Mouse (Mus musculus) megakaryocyte progenitor cell, adult 5-6 weeks (primary cell): ENCODE measurements around the gene Usp9x. TPM values are rescaled to one million over a fixed set of nuclear protein-coding genes. Genes with fewer than 3 reads are reported as not detected.

Source experiments
- ATAC-seq: replicated peaks from 2 replicates; pipeline ENCODE4 v1.8.0; 2016; ENCODE audit warnings: mild to moderate bottlenecking, moderate TSS enrichment, inconsistent platforms; ENCODE audit not compliant: poor library complexity
- total RNA-seq, 2 experiments: library from RNA; stranded (forward) in 1 of 2; stranded (reverse) in 1 of 2; fragments of 157-497, 149-512 nt in 1 of 2; fragments of 200-1000 nt in 1 of 2; gene quantifications; 2 replicates each; pipeline versions ENCODE4 v1.2.3 to v1.2.4; 2015 to 2017

Gene Usp9x
- total RNA-seq (2015) (133 and 134 TPM in 2 replicates), total RNA-seq (2017) (107 and 135 TPM in 2 replicates)

DNA sequence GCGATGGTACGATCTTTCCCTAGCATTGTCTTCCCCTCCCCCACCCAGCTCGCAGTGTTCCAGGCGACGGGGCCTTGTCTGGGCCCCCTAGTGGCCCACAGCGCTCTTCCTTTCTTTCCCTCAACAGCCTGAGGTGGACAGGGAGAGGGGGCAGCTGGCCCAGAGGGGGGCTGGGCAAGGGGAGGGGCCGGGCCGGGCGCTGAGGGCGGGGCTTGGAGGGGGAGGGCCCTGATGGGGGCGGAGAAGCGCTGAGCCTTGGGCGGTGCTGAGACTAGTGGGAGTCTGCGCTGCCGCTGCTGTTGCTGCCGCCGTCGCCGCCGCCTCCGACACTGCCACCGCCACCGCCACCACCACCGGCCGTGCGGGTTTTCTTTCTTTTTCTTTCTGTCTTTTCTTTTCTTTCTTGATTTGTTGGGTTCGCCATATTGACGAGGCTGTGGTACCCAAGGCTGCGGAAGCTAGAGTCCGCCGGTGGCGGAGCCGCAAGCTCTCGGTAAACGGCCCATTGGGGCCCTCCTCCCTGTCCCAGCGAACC is at the start of gene Usp9x:
TSS of gene Usp9x (plus strand) at position 258 of the 535 bp plus-strand sequence.
- peak; percentile 76 for ATAC-seq

DNA sequence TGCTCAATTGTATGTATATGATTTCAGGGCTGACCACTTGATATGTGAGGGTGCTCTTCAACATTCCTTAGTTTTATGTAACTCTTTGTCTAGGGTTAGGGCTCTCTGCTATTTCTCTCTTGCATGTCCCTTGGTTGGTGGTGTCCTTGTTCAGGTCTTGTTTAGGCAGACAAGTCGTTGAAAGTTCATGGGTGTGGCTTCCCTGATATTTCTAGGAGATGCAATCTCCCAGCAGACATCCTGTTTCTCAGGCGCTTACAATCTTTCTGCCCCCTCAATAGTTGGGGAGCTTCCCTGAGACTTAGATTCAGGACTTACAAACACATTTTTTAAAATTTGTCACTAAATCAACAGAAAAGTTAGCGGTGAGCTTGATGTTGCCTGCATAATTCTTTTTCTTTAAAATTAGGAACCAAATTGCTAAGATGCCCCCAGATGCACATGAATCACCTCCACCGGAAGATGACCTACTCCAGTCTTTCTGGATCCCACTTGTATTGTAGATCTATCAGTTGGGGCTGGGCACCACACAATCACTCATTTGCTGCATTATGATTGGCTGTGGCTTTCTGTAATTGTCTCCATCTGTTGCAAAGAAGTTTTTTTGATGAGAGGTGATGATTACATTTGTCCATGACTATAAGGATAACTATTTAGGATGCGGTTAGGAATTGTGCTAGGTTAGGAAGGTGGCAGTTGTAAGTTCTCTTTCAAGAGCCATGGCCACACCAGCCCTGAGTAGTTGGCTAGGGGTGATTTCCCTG is 48.6 kb upstream of the Usp9x start:
- ATAC-seq = no peak

DNA sequence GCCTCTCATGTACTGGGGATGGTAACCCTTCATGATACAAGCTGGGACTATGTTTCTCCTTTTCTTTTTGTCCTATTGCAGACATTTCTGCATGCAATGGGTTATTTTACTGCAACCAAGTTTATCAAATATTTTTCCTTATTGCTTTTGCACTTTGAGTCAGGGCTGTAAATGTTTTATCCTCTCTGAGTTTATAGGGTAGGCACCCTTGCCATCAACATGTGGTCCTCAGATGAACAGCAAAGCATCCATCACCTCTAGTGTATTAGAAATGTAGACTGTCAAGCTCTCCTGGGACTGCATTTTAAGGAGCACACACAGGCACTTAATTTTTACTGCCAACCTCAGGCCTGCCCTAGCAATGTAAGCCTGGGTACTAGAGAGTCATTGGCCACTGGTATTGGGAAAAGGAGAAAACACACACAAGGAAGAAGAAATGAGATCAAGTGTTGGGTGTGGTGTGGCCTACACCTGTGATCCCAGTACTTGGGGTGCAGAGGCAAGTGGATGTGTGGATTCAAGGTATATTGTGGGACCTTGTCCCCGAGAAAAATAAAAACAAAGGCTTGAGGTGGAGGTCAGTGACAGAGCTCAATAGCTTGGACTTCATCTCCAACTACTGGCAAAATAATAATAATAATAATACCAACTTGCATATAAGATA is 46.6 kb upstream of the Usp9x start:
- no peak for ATAC-seq

DNA sequence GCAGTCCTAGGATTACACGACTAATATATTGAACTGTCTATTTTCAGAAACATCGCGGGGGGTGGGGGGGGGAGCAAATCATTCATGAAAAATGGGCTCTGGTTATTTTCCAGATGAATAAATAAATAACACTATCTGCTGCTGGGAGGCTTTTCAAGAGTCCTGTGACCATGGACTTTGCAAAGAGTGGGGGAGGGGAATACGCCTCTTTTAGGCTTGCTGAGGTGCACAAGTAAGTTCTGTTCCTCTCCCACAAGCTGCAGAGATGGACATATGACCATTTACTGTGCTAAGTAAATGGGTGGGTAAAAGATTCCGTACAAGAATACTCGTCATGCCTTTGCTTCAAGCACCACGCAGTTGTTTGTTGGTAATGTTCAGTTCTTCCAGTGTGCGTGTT is 46.0 kb upstream of the Usp9x start:
- ATAC-seq = no peak

DNA sequence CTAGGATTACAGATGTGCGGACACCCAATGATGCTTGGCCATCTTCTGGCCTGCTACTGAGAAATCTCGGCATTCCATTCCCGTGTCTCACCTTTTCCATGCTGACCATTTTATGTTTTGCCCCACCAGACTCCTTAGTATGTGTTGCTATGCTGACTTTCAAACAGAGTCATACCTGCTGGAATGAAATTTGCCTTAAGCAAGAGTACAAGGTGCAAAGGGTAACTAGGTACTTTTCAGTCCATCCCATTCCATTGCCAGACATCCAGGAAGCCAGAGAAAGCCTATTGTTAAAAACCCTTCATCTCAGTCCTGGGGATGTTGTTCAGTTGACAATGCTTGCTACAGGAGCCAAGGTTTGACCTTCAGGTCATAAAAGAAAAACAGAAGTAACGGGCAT is 43.1 kb upstream of the Usp9x start:
- no peak for ATAC-seq

DNA sequence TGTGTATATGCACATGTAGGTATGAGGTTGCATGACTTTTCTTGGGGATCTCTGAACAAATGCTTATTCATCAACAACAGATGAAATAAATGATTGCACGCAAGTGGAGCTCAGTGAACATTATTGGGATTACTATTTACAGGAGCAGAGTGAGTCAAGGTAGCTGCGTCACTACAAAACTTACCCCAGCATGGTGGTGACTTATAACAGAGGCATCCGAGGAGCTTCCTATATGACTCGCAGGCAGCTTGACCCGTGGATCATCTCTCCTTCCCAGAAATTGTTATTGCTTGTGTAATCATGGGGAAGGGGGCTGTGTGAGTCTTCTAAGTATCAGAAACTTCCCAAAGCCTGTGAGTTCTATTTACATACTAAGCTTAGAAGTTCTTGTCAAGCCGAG is 41.3 kb upstream of the Usp9x start:
- ATAC-seq = no peak

DNA sequence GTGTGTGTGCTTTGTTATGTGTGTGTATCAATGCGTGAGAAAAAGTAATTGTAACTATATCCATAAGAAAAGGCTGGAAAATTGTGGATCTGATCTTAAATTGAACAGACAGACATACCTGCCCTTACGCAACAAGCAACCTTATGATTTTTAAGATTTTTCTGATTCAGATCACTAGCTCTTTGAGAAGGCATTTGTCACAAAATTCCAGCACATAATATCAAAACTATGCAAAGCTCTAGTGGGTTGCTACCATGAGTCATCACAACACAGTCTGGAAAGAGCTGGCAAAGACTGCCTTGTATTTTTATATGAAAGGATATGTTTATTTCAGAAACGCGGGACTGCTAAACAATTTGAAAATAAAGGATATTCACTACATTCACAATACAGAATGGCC is 34.2 kb upstream of the Usp9x start:
- ATAC-seq = no peak

DNA sequence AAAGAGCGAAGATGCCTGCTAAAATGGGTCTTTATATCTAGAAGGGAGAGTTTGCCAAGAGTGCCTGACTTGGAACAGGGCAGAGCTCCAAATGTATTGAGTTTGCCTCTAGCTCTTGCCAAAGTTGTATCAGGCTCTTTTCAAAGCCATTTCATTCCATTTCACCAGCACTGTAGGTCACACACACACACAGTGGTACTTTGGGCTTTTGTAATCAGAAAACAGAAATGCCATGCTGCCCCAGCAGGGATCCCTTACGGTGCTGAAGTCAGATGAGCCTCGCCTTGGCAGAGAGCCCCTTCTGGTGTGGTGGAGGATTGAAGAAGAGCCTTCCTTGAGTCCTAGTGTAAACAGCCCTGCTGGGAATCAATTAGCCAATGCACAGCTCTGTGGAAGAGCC is 32.1 kb upstream of the Usp9x start:
- ATAC-seq = no peak

DNA sequence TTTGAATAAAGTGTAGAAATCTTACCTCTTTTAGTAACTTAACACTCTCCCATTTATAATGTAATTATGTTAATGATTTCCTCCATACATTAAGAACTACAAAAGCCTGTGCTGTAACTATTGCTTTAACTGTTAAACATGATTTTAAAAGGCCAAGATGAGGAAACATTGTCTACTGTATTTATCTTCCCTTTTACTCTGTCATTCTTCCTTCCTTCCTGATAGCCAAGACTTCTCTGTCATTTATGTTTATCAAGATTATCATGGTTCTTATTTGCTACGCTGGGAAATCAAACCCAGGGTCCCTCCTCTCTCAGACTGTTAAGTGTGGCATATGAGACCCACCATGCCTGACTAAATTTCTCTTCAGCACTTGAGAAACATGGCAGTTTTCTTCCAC is 30.9 kb upstream of the Usp9x start:
- no peak for ATAC-seq

DNA sequence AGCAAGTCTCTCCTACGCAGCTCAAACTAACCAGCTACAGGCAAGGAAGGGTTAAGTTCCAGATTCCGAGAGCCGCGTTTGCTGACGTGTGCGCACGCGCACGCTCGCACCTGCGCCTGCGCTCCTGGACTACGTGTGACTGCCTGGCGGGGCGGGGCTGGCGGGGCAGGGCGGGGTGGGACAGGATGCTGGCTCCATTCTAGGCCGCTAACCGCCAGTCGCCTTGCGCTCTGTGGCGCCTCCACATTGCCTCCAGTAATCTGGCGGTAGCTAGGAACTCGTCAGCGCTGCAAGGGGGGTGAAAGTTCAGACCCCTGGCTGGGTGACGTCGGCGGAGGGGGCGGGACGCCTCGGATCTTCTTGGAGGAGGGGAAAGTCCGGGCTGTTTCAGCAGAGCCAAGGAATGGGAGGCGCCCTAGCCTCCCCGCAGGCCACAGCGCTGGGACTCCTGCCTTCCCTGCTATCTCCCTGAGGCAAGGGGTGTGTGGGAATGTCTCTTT is 29.6 kb upstream of the Usp9x start:
- peak; percentile 100 for ATAC-seq

DNA sequence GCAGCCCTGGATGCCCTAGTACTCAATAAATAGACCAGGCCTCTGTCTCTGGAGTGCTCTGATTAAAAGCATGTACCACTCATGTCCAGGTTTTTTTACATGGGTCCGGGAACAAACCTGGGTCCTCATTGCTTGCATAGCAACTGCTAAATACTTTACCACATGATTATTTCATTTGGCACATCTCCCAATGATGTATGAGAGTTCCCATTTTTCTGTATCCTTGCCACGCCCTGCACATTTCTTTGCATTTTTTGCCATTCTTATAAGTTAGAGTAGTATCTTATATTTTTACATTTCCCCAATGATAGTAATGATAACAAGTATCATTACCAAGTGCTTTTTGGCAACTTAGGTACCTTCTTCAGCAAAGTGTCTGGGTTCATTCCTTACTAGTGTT is 27.5 kb upstream of the Usp9x start:
- ATAC-seq = no peak

DNA sequence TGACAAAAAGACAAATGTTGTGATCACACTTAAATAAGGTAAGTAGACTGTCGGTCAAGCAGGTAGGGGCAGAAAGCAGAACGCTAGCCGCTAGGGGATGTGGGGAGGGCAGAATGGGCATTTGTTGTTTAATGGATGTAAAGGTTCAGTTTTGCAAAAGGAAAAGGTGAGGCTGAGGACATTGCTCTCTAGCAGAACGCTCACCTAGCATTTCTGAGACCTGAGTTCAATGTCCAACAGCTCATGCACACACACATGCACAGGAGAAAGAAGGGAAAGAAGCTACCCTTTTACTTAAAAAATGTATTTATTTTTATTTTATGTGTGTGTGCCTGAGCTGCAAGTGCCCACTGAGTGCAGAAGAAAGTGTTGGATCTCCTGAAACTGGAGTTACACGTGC is 26.6 kb upstream of the Usp9x start:
- no peak for ATAC-seq

DNA sequence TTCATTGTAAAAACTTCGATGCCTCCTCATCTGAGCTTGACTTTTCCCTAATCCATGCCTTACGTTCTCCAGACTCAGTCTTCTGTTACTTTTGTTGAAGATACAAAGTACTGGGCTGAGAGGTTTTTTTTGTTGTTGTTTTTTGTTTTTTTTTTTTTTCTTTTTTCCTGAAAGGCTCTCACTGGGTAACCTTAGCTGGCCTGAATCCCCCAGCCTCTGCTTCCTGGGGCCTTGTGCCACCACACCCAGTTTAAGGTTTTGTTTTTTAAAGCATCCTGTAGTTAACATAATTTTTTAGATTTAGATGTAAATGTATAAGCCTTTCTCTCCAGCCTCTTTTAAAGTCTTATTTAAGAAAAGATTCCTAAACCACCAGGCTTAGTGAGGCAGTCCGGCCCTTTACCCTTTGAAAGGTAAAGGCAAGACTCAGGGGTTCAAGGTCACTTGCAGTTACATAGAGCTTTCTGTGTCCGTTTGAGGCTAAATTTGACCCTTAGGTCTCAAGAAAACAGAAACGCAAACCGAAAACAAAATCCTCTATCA is 24.3 kb upstream of the Usp9x start:
- ATAC-seq = no peak

DNA sequence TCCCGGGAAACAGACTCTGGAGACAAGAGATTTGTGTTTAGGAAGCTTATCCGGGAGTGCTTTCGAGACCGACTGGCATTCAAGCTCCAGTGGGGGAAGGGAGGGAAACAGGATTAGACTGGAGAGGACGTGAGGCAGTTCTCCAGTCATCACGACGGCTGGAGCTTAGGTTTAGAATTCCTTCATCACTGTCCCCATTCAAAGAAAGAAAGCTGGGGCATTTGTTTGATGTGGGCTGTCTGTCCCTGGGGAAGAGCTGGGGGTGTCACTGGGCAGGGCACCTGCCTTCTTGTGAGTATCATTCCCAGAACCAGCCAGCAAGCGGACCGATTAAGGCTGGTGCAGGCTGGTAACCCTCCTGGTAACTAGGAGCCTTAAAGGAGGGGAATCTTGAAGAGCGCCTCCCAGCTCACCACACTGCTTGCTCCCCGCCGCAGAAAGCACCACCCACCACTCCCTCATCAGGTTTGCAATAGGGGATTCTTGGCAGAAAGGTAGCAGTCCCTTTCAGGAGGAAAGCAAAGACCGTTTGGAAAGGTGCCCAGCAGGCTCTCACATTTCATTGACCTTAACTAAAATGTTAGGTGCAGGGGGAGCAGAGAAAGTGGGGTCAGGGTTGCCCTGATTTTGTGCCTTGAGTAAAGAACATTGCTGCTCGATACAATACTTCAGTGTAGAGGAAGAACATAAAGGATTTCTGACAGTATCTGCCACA is 23.5 kb upstream of the Usp9x start:
- no peak for ATAC-seq

DNA sequence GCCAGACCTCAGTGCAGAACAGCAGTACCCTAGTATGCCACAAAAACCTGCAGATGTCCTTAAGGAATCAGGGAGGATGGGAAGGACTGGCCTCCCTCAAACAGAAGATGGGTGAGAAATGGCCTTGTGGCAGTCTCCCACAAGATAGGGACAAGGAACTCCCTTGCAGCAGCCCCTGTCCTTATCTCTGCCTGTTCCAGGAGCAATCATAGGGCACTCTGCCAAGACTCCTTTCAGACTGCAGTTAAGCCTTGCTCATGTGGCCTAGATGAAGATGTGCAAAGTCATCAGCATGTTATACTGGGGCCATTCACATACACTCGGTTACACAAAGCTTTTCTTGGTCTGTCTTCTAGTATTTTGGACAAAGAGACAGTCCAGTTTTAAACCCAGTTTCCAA is 16.7 kb upstream of the Usp9x start:
- ATAC-seq = peak; percentile 99

DNA sequence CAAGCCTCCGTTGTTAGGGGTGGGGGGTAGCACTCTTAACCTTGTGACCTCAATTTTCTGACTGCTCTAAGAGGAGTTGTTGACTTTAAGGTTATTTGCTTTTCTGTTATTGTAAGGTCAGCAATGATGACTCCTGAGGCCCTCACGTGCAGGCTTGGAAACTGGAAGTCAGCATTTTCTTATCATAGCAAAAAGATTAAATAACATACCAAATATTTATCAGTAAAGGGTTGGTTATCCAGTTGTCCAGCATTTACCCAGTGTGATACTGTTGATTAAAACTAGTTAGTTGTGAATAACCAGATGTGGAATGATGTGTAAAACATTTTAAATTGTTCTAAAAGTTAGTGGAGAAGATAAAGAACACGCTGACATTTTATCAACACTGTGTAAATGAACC is 9.3 kb upstream of the Usp9x start:
- ATAC-seq = no peak

DNA sequence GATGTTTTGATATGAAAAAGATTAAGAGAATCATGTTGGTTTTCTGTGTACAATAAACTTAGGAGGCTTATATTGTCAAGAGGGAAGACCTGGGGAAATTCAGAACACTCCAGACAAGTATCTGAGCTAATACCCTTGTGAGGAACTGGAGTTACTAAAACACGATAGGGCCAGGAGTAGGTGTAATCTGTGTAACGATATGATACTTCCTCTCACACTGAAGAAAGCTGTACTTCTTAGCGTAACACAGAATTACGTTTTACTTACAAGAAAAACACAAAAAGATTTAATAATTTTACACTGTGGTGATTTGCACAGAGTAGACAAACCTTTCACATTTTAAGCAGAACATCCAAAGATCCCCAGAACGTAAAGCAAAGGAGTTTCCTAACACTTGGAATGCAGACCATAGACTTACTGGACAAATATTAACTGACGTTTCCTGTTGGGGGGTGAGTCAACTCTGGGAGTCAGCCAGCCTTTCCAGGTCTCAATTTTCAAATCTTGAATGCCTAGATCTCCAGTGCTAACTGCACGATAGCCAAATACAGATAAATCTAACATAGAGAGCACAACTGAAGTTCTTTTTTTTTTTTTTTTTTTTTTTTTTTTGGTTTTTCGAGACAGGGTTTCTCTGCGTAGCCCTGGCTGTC is 6.9 kb upstream of the Usp9x start:
- no peak for ATAC-seq

DNA sequence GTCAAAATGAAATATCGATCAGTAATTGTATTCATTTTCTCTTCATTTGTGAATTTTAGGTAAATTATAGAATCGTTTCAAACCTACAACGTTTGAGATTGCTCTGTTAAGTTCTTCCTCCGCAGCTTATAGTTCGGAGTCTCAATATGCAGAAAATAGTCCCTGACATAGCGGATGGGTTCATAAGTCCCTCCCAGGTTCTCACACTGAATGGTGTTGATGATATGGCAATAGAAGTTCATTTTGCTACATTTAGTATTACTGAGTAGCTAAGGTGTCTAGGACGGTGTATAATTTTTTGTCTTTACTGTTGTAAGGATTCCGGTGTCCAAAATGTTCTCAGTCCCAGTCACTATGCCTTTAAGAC is 1.1 kb upstream of the Usp9x start:
- no peak for ATAC-seq

DNA sequence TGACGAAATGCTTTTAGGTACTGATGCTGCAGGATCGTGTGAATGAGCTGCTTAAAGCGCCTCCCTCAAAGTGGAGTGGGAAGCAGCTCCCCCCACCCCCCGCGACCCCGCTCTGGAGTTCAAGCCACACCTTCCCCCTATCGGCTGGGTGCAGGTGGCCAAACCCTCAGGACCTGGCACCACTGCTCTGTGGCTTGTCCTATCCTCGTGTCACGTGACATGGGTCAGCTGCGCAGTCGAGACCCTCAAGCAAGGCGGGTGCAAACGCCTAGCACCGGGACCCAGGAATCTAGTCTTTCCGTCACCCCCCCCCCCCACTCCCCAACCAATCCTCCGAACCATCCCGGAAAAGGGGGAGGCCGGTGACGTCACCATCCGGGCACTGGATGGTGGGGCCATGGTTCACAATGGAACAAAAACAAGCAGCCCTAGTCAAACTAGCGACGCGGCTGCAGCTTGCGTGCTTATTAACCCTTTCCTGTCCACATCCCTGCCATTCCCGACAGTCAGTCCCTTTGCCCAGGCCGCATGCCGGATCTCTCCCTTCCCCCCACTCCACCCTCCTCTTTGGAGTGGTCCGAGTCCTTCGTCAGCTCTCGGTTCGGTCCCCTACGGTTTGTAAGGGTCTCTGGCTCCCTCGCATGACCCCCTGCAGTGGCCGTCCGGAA is 591 bp upstream of the Usp9x start:
- peak; percentile 48 for ATAC-seq

DNA sequence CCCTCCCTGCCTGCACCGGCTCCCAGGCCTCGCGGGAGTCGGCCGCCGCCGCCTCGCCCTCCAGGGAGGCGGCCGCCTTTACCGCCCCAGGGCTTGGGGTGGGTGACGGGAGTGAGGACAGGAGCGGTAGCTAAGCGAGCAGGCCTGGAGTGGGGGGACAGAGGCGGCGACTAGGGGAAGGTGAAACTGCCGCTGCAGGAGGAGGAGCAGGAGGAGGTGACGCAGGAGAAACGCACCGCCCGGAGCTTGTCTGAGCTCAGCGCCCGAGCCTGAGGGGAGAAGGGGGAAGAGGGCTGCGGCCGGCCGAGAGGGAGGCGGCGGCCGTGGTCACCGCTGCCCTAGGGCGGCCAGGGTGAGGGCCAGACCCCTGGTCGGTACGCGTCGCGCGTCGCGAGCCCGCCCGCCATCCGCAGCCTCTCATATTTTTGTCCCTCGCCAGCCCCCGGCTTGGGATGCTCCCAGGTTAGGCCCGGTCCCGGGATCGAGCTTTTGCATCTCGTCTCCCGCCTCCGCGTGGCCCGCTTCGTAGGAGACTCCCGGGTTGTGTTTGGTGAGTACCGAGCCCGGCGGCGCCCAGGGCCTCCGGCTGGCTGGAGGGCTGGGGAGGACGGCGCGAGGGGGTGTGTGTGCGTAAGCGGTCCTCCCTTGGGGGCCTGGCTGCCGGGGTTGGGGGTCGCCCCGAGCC is 620 bp downstream of the Usp9x start:
- peak; percentile 46 for ATAC-seq
